Mouse (Mus musculus): ENCODE data around the gene Slc23a2. TPM values are rescaled to one million over a fixed set of nuclear protein-coding genes. Genes with fewer than 3 reads are reported as not detected.

Slc23a2 gene
- polyA plus RNA-seq (2015; fragmentation: Nextera tagmentation; extraction: Ambion mirVana), result 16.6 and 19.1 TPM in 2 replicates

DNA sequence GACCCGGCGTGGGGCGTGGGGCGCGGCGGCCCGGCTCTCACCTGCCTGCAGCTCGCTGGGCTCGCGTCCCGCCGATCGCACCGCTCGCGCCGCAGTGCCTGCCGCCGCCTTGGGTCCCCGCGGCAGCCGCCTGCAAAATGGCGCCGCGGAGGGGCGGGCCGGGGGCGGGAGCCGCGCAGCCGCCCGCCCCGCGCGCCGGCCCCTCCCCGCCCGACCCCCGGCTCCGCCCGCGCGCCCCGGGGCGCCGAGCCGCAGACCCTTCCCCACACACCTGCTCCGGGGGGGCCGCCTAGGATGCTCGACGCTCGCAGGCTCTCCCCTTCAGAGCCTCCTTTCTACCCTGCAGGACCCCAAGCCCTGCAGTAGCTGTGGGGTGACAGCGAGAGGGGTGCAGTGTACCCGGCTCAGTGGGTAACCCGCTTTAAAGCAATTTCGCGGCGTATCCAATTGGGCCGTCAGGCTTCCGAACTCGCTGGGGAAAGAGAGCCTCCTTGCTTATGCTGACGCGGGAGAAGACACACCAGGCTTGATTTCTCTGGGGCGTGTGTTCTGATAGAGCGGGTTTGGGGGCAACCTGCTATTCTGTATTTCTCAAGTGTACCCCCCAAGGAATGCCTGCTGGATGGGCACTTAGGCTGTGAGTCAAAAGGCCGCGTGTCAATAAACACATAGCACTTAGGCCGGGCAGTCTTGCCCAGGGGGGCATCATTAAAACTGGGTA lies at the start of gene Slc23a2:
Slc23a2 (minus strand) TSS at position 138 of the 721 bp plus-strand sequence.
- WGBS, result 0% methylated on average over 26 of the region's 68 CpGs
- Histone ChIP-seq H3K9me3 (replicated peaks) (no peaks in the 10 kb centered on the region), H3K36me3 (ENCODE audit: poor library complexity, severe bottlenecking) (no peaks in the 10 kb centered on the region), H3K27ac (peak within 1 kb of the TSS; percentile 35), H3K9ac (peak within 1 kb of the TSS; percentile 92), H3K4me1 (peaks cover 18% of the 10 kb centered on the region), H3K4me2 (peak within 1 kb of the TSS; percentile 88), H3K4me3 (peak within 1 kb of the TSS; percentile 90), H3K27me3 (peaks cover 7% of the 10 kb centered on the region; the same call in 1 of the 2 replicates)
- peak; percentile 89 for ATAC-seq

DNA sequence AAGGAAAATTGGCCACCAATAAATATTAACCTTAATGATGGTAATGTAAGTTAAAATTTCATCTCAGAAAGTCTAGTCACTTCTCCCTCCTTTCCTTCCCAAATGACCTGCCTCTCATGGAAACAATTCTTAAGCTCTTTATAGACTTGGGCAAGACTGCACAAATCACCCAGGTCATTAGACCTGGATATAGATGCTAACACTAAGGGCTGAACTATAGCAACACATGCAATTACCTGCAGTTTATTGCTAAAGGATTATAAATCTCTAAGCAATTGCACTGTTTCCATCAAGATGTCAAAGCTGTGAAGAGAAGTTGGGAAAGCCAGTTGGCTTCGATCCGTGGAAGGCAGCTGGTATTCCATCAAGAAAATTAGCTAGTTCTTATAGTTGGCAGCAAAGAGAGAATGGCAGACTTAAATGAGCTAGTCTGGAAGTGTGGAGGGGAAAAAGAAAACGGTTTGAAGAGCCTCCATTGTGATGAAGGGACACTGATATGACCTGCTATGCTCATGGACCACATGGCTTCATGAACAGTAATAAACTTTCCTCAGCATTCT lies 45.8 kb upstream of the Slc23a2 start:
- H3K27ac ChIP-seq, result no peak overlapping the region
- no peak overlapping the region for H3K4me3 ChIP-seq
- WGBS, result 76% methylated on average over 3 of the region's 3 CpGs
- H3K4me2 ChIP-seq, result no peak overlapping the region
- no peak overlapping the region for H3K9ac ChIP-seq
- no peaks in the 10 kb centered on the region for H3K9me3 ChIP-seq (replicated peaks)
- ATAC-seq, result no peak
- H3K36me3 ChIP-seq (ENCODE audit: poor library complexity, severe bottlenecking), result no peaks in the 10 kb centered on the region
- H3K4me1 ChIP-seq, result no peaks in the 10 kb centered on the region
- no peaks in the 10 kb centered on the region for H3K27me3 ChIP-seq

- ATAC-seq, result no peak
These were observed 39.0 kb upstream of the Slc23a2 start for GRCm38 (mm10) chr2:132183874-132184273.

DNA sequence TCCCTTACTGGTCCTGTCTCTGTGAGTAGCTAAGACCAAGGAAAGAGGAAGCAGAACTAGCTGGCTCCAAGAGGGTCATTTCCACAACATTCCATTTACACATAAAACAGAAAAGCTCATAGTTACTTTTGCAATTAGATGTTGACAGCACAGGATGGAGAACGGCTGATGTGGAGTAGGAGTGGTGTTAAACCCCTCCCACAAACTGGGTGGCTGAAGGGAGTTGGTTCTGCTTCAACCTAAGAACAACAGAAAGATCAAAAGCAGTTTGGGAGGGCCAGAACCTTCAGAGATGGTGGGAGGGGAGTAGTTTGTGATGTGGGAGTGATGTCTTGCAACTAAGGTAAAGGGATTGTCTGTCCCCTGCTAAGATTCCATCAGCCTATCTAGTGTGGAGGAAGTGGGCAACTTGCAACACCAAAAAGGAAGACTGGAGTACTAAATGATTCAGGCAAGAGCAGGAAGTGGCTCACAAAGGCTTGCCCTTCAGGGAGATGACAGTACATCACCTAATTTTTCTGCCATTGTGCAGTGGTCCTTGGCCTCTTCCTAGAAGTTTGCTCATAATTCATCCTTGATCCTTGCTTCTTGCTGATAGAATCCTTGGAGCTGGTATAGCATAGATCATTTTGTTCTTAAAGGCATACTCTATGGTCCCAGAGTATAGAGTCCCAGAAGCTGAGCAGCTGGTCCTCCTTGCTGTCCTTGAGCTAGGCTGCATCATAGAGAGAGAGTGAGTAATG lies 35.7 kb upstream of the Slc23a2 start:
- Histone ChIP-seq H3K4me1 (no peaks in the 10 kb centered on the region), H3K36me3 (ENCODE audit: poor library complexity, severe bottlenecking) (no peaks in the 10 kb centered on the region), H3K9ac (no peak overlapping the region), H3K9me3 (replicated peaks) (no peaks in the 10 kb centered on the region), H3K4me3 (no peak overlapping the region), H3K27me3 (no peaks in the 10 kb centered on the region; the same call in 1 of the 2 replicates), H3K4me2 (no peak overlapping the region), H3K27ac (no peak overlapping the region)
- no peak for ATAC-seq
- WGBS, result 67% methylated on average over 1 of the region's 1 CpGs

More at GRCm38 (mm10) chr2:132183874-132184273, 39.0 kb upstream of the Slc23a2 start:
- Histone ChIP-seq H3K4me3 (no peak overlapping the region), H3K9ac (no peak overlapping the region), H3K27ac (no peak overlapping the region), H3K36me3 (ENCODE audit: poor library complexity, severe bottlenecking) (no peaks in the 10 kb centered on the region), H3K27me3 (no peaks in the 10 kb centered on the region; the same call in 1 of the 2 replicates), H3K9me3 (replicated peaks) (no peaks in the 10 kb centered on the region), H3K4me2 (no peak overlapping the region), H3K4me1 (no peaks in the 10 kb centered on the region)
- WGBS, result 75% methylated on average over 6 of the region's 6 CpGs

- Histone ChIP-seq H3K9ac (no peak overlapping the region), H3K36me3 (ENCODE audit: poor library complexity, severe bottlenecking) (no peaks in the 10 kb centered on the region), H3K4me3 (no peak overlapping the region), H3K9me3 (replicated peaks) (no peaks in the 10 kb centered on the region), H3K27me3 (no peaks in the 10 kb centered on the region), H3K4me1 (no peaks in the 10 kb centered on the region), H3K4me2 (no peak overlapping the region), H3K27ac (no peak overlapping the region)
- ATAC-seq, result no peak
- WGBS, result 91% methylated on average over 7 of the region's 7 CpGs
These were observed 34.5 kb upstream of the Slc23a2 start for GRCm38 (mm10) chr2:132179371-132179770.

DNA sequence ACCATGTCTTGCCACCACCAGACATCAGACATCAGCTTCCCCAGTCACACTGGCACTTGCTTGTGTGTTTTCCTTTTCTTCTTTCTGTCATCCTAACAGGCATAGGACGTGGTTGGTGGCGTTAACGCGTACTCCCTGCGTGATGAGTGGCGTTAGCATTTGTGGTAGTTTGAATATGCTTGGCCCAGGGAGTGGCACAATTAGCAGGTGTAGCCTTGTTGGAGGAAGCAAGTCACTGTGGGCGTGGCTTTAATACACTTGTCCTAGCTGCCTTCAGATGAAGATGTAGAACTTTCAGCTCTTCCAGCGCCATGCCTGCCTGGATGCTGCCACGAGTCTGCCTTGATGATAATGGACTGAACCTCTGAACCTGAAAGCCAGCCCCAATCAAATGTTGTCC lies 32.5 kb upstream of the Slc23a2 start:
- H3K36me3 ChIP-seq (ENCODE audit: poor library complexity, severe bottlenecking), result no peaks in the 10 kb centered on the region
- H3K27ac ChIP-seq, result no peak overlapping the region
- ATAC-seq, result no peak
- H3K4me3 ChIP-seq, result no peak overlapping the region
- H3K27me3 ChIP-seq, result no peaks in the 10 kb centered on the region
- H3K4me2 ChIP-seq, result no peak overlapping the region
- H3K4me1 ChIP-seq, result no peaks in the 10 kb centered on the region
- no peaks in the 10 kb centered on the region for H3K9me3 ChIP-seq (replicated peaks)
- WGBS, result 84% methylated on average over 9 of the region's 9 CpGs
- no peak overlapping the region for H3K9ac ChIP-seq

- no peak for ATAC-seq
- WGBS, result 89% methylated on average over 3 of the region's 3 CpGs
- Histone ChIP-seq H3K27me3 (no peaks in the 10 kb centered on the region), H3K36me3 (ENCODE audit: poor library complexity, severe bottlenecking) (no peaks in the 10 kb centered on the region), H3K9me3 (replicated peaks) (no peaks in the 10 kb centered on the region), H3K27ac (no peak overlapping the region), H3K4me3 (no peak overlapping the region), H3K9ac (no peak overlapping the region), H3K4me2 (no peak overlapping the region), H3K4me1 (no peaks in the 10 kb centered on the region)
These were observed 31.5 kb upstream of the Slc23a2 start for GRCm38 (mm10) chr2:132176289-132176848.

DNA sequence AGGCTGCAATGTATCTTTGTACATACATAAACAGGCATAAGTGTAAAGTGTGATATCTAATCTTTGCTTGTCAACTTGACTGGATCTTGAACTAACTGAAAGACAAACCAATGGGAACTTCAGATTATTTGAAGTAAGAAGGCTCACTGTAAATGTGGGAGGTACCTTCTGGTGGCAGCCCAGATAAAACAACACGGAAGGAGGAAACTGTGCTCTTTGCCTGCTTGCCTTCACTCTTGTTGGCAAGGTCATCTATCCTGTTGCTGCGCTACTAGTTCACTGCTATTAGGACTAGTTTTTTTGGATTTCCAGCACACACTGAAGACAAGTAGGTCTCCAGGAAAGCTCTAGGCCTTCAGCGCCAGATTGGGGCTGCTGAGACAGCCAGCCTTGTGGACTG lies 29.1 kb upstream of the Slc23a2 start:
- Histone ChIP-seq H3K4me3 (no peak overlapping the region), H3K4me1 (no peaks in the 10 kb centered on the region), H3K9ac (no peak overlapping the region), H3K36me3 (ENCODE audit: poor library complexity, severe bottlenecking) (no peaks in the 10 kb centered on the region), H3K27me3 (no peaks in the 10 kb centered on the region), H3K9me3 (replicated peaks) (no peaks in the 10 kb centered on the region), H3K27ac (no peak overlapping the region), H3K4me2 (no peak overlapping the region)
- no peak for ATAC-seq
- 92% methylated on average over 3 of the region's 3 CpGs for WGBS

DNA sequence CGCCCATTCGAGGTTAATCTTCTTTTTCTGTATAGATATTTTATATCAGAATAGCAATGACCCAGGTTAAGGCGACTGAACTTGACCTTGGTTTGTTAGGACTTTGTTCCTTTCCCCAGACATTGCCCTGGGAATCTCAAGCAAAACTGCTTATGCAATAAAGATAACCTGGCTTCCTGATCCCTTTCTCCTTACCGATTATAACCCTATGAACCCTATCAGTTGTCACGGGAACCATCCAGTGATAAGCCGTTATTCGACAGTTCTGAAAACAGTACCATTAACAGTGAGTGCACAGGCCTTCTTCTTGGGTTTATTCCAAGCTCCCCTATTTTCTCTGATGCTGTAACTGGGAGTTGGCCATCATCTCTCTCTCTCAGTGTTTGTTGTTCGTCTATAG lies 27.0 kb upstream of the Slc23a2 start:
- no peaks in the 10 kb centered on the region for H3K27me3 ChIP-seq
- no peak overlapping the region for H3K4me2 ChIP-seq
- no peaks in the 10 kb centered on the region for H3K9me3 ChIP-seq (replicated peaks)
- H3K36me3 ChIP-seq (ENCODE audit: poor library complexity, severe bottlenecking), result no peaks in the 10 kb centered on the region
- no peak for ATAC-seq
- H3K4me3 ChIP-seq, result no peak overlapping the region
- H3K9ac ChIP-seq, result no peak overlapping the region
- H3K4me1 ChIP-seq, result no peaks in the 10 kb centered on the region
- H3K27ac ChIP-seq, result no peak overlapping the region
- 88% methylated on average over 8 of the region's 8 CpGs for WGBS

GRCm38 (mm10) chr2:132169150-132169549 lies 24.2 kb upstream of the Slc23a2 start:
- Histone ChIP-seq H3K36me3 (ENCODE audit: poor library complexity, severe bottlenecking) (no peaks in the 10 kb centered on the region), H3K4me3 (no peak overlapping the region), H3K27me3 (no peaks in the 10 kb centered on the region), H3K9ac (no peak overlapping the region), H3K9me3 (replicated peaks) (no peaks in the 10 kb centered on the region), H3K4me2 (no peak overlapping the region), H3K27ac (no peak overlapping the region), H3K4me1 (no peaks in the 10 kb centered on the region)
- ATAC-seq, result no peak
- 86% methylated on average over 7 of the region's 7 CpGs for WGBS

GRCm38 (mm10) chr2:132163626-132164025 lies 18.7 kb upstream of the Slc23a2 start:
- Histone ChIP-seq H3K4me2 (no peak overlapping the region), H3K9ac (no peak overlapping the region), H3K4me3 (no peak overlapping the region), H3K27me3 (no peaks in the 10 kb centered on the region), H3K4me1 (no peaks in the 10 kb centered on the region), H3K9me3 (replicated peaks) (no peaks in the 10 kb centered on the region), H3K27ac (no peak overlapping the region), H3K36me3 (ENCODE audit: poor library complexity, severe bottlenecking) (no peaks in the 10 kb centered on the region)
- WGBS, result 90% methylated on average over 1 of the region's 1 CpGs
- ATAC-seq, result no peak

DNA sequence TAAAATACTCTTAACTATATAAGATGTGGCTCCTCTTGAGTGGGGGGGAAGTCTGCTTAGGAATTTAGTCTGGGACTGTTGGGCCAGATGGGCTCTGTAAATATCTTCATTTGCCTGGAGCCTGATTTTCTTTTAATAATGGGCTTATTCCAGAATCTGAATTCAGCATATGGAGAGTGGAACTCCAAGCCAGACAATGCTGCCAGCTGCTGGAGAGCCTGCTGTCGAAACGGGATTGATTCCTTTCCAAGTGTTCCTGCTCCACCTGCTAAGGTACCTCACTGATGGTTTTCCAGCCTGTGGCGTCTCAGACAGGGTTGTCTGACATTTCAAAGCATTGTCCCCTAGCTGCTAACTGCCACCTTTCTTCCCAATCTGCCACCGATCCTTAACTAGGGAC lies 12.6 kb upstream of the Slc23a2 start:
- H3K4me3 ChIP-seq, result no peak overlapping the region
- H3K36me3 ChIP-seq (ENCODE audit: poor library complexity, severe bottlenecking), result no peaks in the 10 kb centered on the region
- no peaks in the 10 kb centered on the region for H3K9me3 ChIP-seq (replicated peaks)
- ATAC-seq, result peak; percentile 51; the same call in 1 of the 2 replicates
- no peak overlapping the region for H3K9ac ChIP-seq
- no peak overlapping the region for H3K4me2 ChIP-seq
- no peaks in the 10 kb centered on the region for H3K4me1 ChIP-seq
- H3K27me3 ChIP-seq, result no peaks in the 10 kb centered on the region
- no peak overlapping the region for H3K27ac ChIP-seq
- 66% methylated on average over 4 of the region's 4 CpGs for whole genome bisulfite sequencing
